Mouse (Mus musculus): ENCODE data around the gene Cyp4f37. TPM values are rescaled to one million over a fixed set of nuclear protein-coding genes. Genes with fewer than 3 reads are reported as not detected.
A peak's percentile ranks its signal among the peaks of the same experiment; 100 is the strongest.

The Cyp4f37 gene
- polyA plus RNA-seq, 1 experiment from 2014 or later, result not detected

- WGBS, result 82% methylated on average over 1 of the region's 1 CpGs
- Histone ChIP-seq H3K4me2 (ENCODE audit: low read depth) (no peak overlapping the region), H3K9ac (ENCODE audit: low read length) (no peak overlapping the region), H3K36me3 (ENCODE audit: control insufficient read depth, insufficient read depth, low read length) (no peaks in the 10 kb centered on the region), H3K27me3 (ENCODE audit: control insufficient read depth, insufficient read depth, low read length) (no peaks in the 10 kb centered on the region), H3K9me3 (ENCODE audit: control insufficient read depth, low read length) (no peaks in the 10 kb centered on the region), H3K4me3 (ENCODE audit: low read depth, low read length) (no peak overlapping the region), H3K4me1 (ENCODE audit: control insufficient read depth, insufficient read depth, low read length) (no peaks in the 10 kb centered on the region), H3K27ac (ENCODE audit: low read depth, low read length) (no peak overlapping the region)
- no peak for ATAC-seq (ENCODE audit: insufficient read depth, low FRiP score, low TSS enrichment)
- DNase-seq (ENCODE audit: low spot score), result no peak
Measured at GRCm38 (mm10) chr17:32658246-32658645, 37.1 kb downstream of the Cyp4f37 start.

GRCm38 (mm10) chr17:32658712-32659111, 37.6 kb downstream of the Cyp4f37 start, which contains the start of gene Cyp4f40:
Gene Cyp4f40 (plus strand): TSS chr17:32658900.
- DNase-seq (ENCODE audit: low spot score), result no peak
- no peaks in the 10 kb centered on the region for H3K9me3 ChIP-seq (ENCODE audit: control insufficient read depth, low read length)
- no peak within 1 kb of the TSS for H3K9ac ChIP-seq (ENCODE audit: low read length)
- H3K27ac ChIP-seq (ENCODE audit: low read depth, low read length), result no peak within 1 kb of the TSS
- 66% methylated on average over 2 of the region's 2 CpGs for WGBS
- no peak for ATAC-seq (ENCODE audit: insufficient read depth, low FRiP score, low TSS enrichment)
- no peaks in the 10 kb centered on the region for H3K27me3 ChIP-seq (ENCODE audit: control insufficient read depth, insufficient read depth, low read length)
- H3K4me1 ChIP-seq (ENCODE audit: control insufficient read depth, insufficient read depth, low read length), result no peaks in the 10 kb centered on the region
- no peak within 1 kb of the TSS for H3K4me2 ChIP-seq (ENCODE audit: low read depth)
- no peak within 1 kb of the TSS for H3K4me3 ChIP-seq (ENCODE audit: low read depth, low read length)
- no peaks in the 10 kb centered on the region for H3K36me3 ChIP-seq (ENCODE audit: control insufficient read depth, insufficient read depth, low read length)

- H3K27me3 ChIP-seq (ENCODE audit: control insufficient read depth, insufficient read depth, low read length), result no peaks in the 10 kb centered on the region
- no peak overlapping the region for H3K4me3 ChIP-seq (ENCODE audit: low read depth, low read length)
- no peaks in the 10 kb centered on the region for H3K4me1 ChIP-seq (ENCODE audit: control insufficient read depth, insufficient read depth, low read length)
- no peak for ATAC-seq (ENCODE audit: insufficient read depth, low FRiP score, low TSS enrichment)
- no peak for DNase-seq (ENCODE audit: low spot score)
- no peak overlapping the region for H3K9ac ChIP-seq (ENCODE audit: low read length)
- no peaks in the 10 kb centered on the region for H3K9me3 ChIP-seq (ENCODE audit: control insufficient read depth, low read length)
- no peak overlapping the region for H3K4me2 ChIP-seq (ENCODE audit: low read depth)
- 68% methylated on average over 7 of the region's 7 CpGs for WGBS
- no peaks in the 10 kb centered on the region for H3K36me3 ChIP-seq (ENCODE audit: control insufficient read depth, insufficient read depth, low read length)
- no peak overlapping the region for H3K27ac ChIP-seq (ENCODE audit: low read depth, low read length)
Measured at GRCm38 (mm10) chr17:32673976-32674375, 52.9 kb downstream of the Cyp4f37 start.

- Histone ChIP-seq H3K27me3 (ENCODE audit: control insufficient read depth, insufficient read depth, low read length) (no peaks in the 10 kb centered on the region), H3K9me3 (ENCODE audit: control insufficient read depth, low read length) (no peaks in the 10 kb centered on the region), H3K27ac (ENCODE audit: low read depth, low read length) (no peak overlapping the region), H3K36me3 (ENCODE audit: control insufficient read depth, insufficient read depth, low read length) (no peaks in the 10 kb centered on the region), H3K4me3 (ENCODE audit: low read depth, low read length) (no peak overlapping the region), H3K4me1 (ENCODE audit: control insufficient read depth, insufficient read depth, low read length) (no peaks in the 10 kb centered on the region), H3K4me2 (ENCODE audit: low read depth) (no peak overlapping the region), H3K9ac (ENCODE audit: low read length) (no peak overlapping the region)
- DNase-seq (ENCODE audit: low spot score) (peak; percentile 24), ATAC-seq (ENCODE audit: insufficient read depth, low FRiP score, low TSS enrichment) (no peak)
- WGBS, result 41% methylated on average over 21 of the region's 21 CpGs
Measured at GRCm38 (mm10) chr17:32676040-32676635, 55.0 kb downstream of the Cyp4f37 start.

- H3K9ac ChIP-seq (ENCODE audit: low read length), result no peak overlapping the region
- DNase-seq (ENCODE audit: low spot score), result peak; percentile 45
- H3K27ac ChIP-seq (ENCODE audit: low read depth, low read length), result no peak overlapping the region
- H3K9me3 ChIP-seq (ENCODE audit: control insufficient read depth, low read length), result no peaks in the 10 kb centered on the region
- no peak overlapping the region for H3K4me2 ChIP-seq (ENCODE audit: low read depth)
- ATAC-seq (ENCODE audit: insufficient read depth, low FRiP score, low TSS enrichment), result no peak
- 23% methylated on average over 2 of the region's 2 CpGs for WGBS
- H3K4me1 ChIP-seq (ENCODE audit: control insufficient read depth, insufficient read depth, low read length), result peaks cover 1% of the 10 kb centered on the region; the same call in 1 of the 2 replicates
- H3K36me3 ChIP-seq (ENCODE audit: control insufficient read depth, insufficient read depth, low read length), result no peaks in the 10 kb centered on the region
- H3K4me3 ChIP-seq (ENCODE audit: low read depth, low read length), result no peak overlapping the region
- no peaks in the 10 kb centered on the region for H3K27me3 ChIP-seq (ENCODE audit: control insufficient read depth, insufficient read depth, low read length)
Measured at GRCm38 (mm10) chr17:32680404-32680803, 59.3 kb downstream of the Cyp4f37 start.

- no peak within 1 kb of the TSS for H3K27ac ChIP-seq (ENCODE audit: low read depth, low read length)
- H3K27me3 ChIP-seq (ENCODE audit: control insufficient read depth, insufficient read depth, low read length), result no peaks in the 10 kb centered on the region
- H3K9ac ChIP-seq (ENCODE audit: low read length), result no peak within 1 kb of the TSS
- peaks cover 3% of the 10 kb centered on the region for H3K4me1 ChIP-seq (ENCODE audit: control insufficient read depth, insufficient read depth, low read length)
- no peak for ATAC-seq (ENCODE audit: insufficient read depth, low FRiP score, low TSS enrichment)
- H3K36me3 ChIP-seq (ENCODE audit: control insufficient read depth, insufficient read depth, low read length), result no peaks in the 10 kb centered on the region
- WGBS, result 20% methylated on average over 7 of the region's 7 CpGs
- H3K4me2 ChIP-seq (ENCODE audit: low read depth), result no peak within 1 kb of the TSS
- DNase-seq (ENCODE audit: low spot score), result peak; percentile 23
- H3K4me3 ChIP-seq (ENCODE audit: low read depth, low read length), result no peak within 1 kb of the TSS
- H3K9me3 ChIP-seq (ENCODE audit: control insufficient read depth, low read length), result no peaks in the 10 kb centered on the region
Measured at GRCm38 (mm10) chr17:32685048-32685750, 64.1 kb downstream of the Cyp4f37 start, which contains the start of gene Cyp4f15. Gene Cyp4f15 (plus strand): TSS chr17:32685627.

Other genes starting within 250 kb of the Cyp4f37 start
- gene Wiz, start 231.9 kb upstream of the Cyp4f37 start, polyA plus RNA-seq (2014; fragmentation: Nextera tagmentation; extraction: Ambion mirVana), result 43.8 and 47.2 TPM in 2 replicates
- gene Rasal3, start 217.7 kb upstream of the Cyp4f37 start, polyA plus RNA-seq (2014; fragmentation: Nextera tagmentation; extraction: Ambion mirVana), result 0.42 and 0.82 TPM in 2 replicates
- not detected in 2 replicates for gene Pglyrp2, start 197.1 kb upstream of the Cyp4f37 start, polyA plus RNA-seq (2014; fragmentation: Nextera tagmentation; extraction: Ambion mirVana)
- gene Cyp4f39, start 168.6 kb upstream of the Cyp4f37 start, polyA plus RNA-seq (2014; fragmentation: Nextera tagmentation; extraction: Ambion mirVana), result 0.53 and 0.74 TPM in 2 replicates
- gene Cyp4f17, start 115.3 kb upstream of the Cyp4f37 start, polyA plus RNA-seq (2014; fragmentation: Nextera tagmentation; extraction: Ambion mirVana), result 6.6 TPM in 2 replicates
- gene Cyp4f16, start 84.8 kb upstream of the Cyp4f37 start, polyA plus RNA-seq (2014; fragmentation: Nextera tagmentation; extraction: Ambion mirVana), result 11.3 and 12.1 TPM in 2 replicates
- not detected in 2 replicates for gene Cyp4f40, start 37.6 kb downstream of the Cyp4f37 start, polyA plus RNA-seq (2014; fragmentation: Nextera tagmentation; extraction: Ambion mirVana)
- 0.77 TPM in 1 of 2 replicates, not detected in the other for gene Cyp4f15, start 64.3 kb downstream of the Cyp4f37 start, polyA plus RNA-seq (2014; fragmentation: Nextera tagmentation; extraction: Ambion mirVana)
- 36.9 and 41.3 TPM in 2 replicates for gene Zfp871, start 167.0 kb downstream of the Cyp4f37 start, polyA plus RNA-seq (2014; fragmentation: Nextera tagmentation; extraction: Ambion mirVana)
- 31.1 and 33.3 TPM in 2 replicates for gene Zfp811, start 188.6 kb downstream of the Cyp4f37 start, polyA plus RNA-seq (2014; fragmentation: Nextera tagmentation; extraction: Ambion mirVana)
- 17.6 and 21.1 TPM in 2 replicates for gene Zfp799, start 209.0 kb downstream of the Cyp4f37 start, polyA plus RNA-seq (2014; fragmentation: Nextera tagmentation; extraction: Ambion mirVana)

Data from neural tube, embryonic 11.5 days (tissue).